Mouse (Mus musculus) intestine, embryonic 14.5 days (tissue): ENCODE data around the gene Slc5a4a. TPM values are rescaled to one million over a fixed set of nuclear protein-coding genes. Genes with fewer than 3 reads are reported as not detected.

Experiments used
- ATAC-seq: fragments of 200-750 bp; cut with Nextera tagmentation; replicated peaks from 2 replicates; pipeline ENCODE4 v1.8.0; 2017; ENCODE audit warnings: low read depth, moderate number of reproducible peaks, moderate TSS enrichment, moderate library complexity; ENCODE audit not compliant: low FRiP score, low TSS enrichment
- DNase-seq: peaks from one replicate; pipeline ENCODE4 v3.0.0-alpha.2; 2018; ENCODE audit warnings: low spot score
- H3K27ac ChIP-seq: fragments of 300-500 bp; sonication (generic); 2 replicates; pipeline ENCODE4 v1.5.1; 2014; ENCODE audit warnings: low read depth, mild to moderate bottlenecking, control low read depth
- H3K27me3 ChIP-seq: fragments of 300-500 bp; sonication (generic); replicated peaks from 2 replicates; pipeline ENCODE4 v1.6.1; 2014; ENCODE audit warnings: low read length, control low read depth; ENCODE audit not compliant: control insufficient read depth, insufficient read depth
- H3K36me3 ChIP-seq: fragments of 300-500 bp; sonication (generic); 2 replicates; pipeline ENCODE4 v1.6.1; 2014; ENCODE audit warnings: low read length, control low read depth; ENCODE audit not compliant: control insufficient read depth, insufficient read depth
- H3K4me1 ChIP-seq: fragments of 300-500 bp; sonication (generic); replicated peaks from 2 replicates; pipeline ENCODE4 v1.6.1; 2014; ENCODE audit warnings: low read length, control low read depth, mixed read lengths; ENCODE audit not compliant: control insufficient read depth, insufficient read depth
- H3K4me2 ChIP-seq: fragments of 300-500 bp; sonication (generic); 2 replicates; pipeline ENCODE4 v1.6.1; 2014; ENCODE audit warnings: low read length
- H3K4me3 ChIP-seq: fragments of 300-500 bp; sonication (generic); 2 replicates; pipeline ENCODE4 v1.5.1; 2014; ENCODE audit warnings: low read depth, low read length, control low read depth, mixed read lengths
- H3K9ac ChIP-seq: fragments of 300-500 bp; sonication (generic); 2 replicates; pipeline ENCODE4 v1.6.1; 2014; ENCODE audit warnings: mild to moderate bottlenecking, low read length
- H3K9me3 ChIP-seq: fragments of 300-500 bp; sonication (generic); 2 replicates; pipeline ENCODE4 v1.6.1; 2016; ENCODE audit warnings: low read length, control low read depth; ENCODE audit not compliant: control insufficient read depth
- WGBS: fragments of 180-500 bp; shearing (Covaris S2); extraction: QIAGEN DNeasy Blood & Tissue Kit; methylation state at CpG from one replicate; pipeline ENCODE4 v1.1.7; 2014; 5-methylcytosine and 5-hydroxymethylcytosine counted together
- polyA plus RNA-seq: library from polyadenylated mRNA; unstranded; fragments of >200 nt; fragmentation: Nextera tagmentation; extraction: Ambion mirVana; gene quantifications from 2 replicates; pipeline ENCODE4 v1.2.1, GENCODE M21; 2014

The Slc5a4a gene
- polyA plus RNA-seq, 1 experiment from 2014 or later, result not detected

- ATAC-seq (no peak), DNase-seq (no peak)
- 85% methylated on average over 7 of the region's 7 CpGs for WGBS
- no peaks in the 10 kb centered on the region for H3K4me1 ChIP-seq
- no peak overlapping the region for H3K4me2 ChIP-seq
- H3K27ac ChIP-seq, result no peak overlapping the region
- no peaks in the 10 kb centered on the region for H3K36me3 ChIP-seq
- no peak overlapping the region for H3K9ac ChIP-seq
- H3K27me3 ChIP-seq, result no peaks in the 10 kb centered on the region
- H3K4me3 ChIP-seq, result no peak overlapping the region
- no peaks in the 10 kb centered on the region for H3K9me3 ChIP-seq
Observed at GRCm38 (mm10) chr10:76155911-76156310, 8.7 kb downstream of the Slc5a4a start.

GRCm38 (mm10) chr10:76157528-76157927 is 10.3 kb downstream of the Slc5a4a start:
- DNase-seq (no peak), ATAC-seq (no peak)
- no peaks in the 10 kb centered on the region for H3K4me1 ChIP-seq
- no peaks in the 10 kb centered on the region for H3K9me3 ChIP-seq
- H3K27ac ChIP-seq, result no peak overlapping the region
- 76% methylated on average over 5 of the region's 5 CpGs for WGBS
- no peak overlapping the region for H3K4me3 ChIP-seq
- no peaks in the 10 kb centered on the region for H3K36me3 ChIP-seq
- no peak overlapping the region for H3K9ac ChIP-seq
- no peak overlapping the region for H3K4me2 ChIP-seq
- H3K27me3 ChIP-seq, result no peaks in the 10 kb centered on the region

- ATAC-seq, result no peak
- no peaks in the 10 kb centered on the region for H3K27me3 ChIP-seq
Observed at GRCm38 (mm10) chr10:76158009-76158408, 10.8 kb downstream of the Slc5a4a start.

GRCm38 (mm10) chr10:76174899-76175298 is 27.6 kb downstream of the Slc5a4a start:
- 56% methylated on average over 2 of the region's 2 CpGs for WGBS
- no peak overlapping the region for H3K9ac ChIP-seq
- ATAC-seq, result no peak
- H3K27me3 ChIP-seq, result no peaks in the 10 kb centered on the region
- H3K36me3 ChIP-seq, result no peaks in the 10 kb centered on the region
- H3K9me3 ChIP-seq, result no peaks in the 10 kb centered on the region
- no peaks in the 10 kb centered on the region for H3K4me1 ChIP-seq
- H3K4me2 ChIP-seq, result no peak overlapping the region
- no peak overlapping the region for H3K4me3 ChIP-seq
- no peak overlapping the region for H3K27ac ChIP-seq
- DNase-seq, result no peak

More at GRCm38 (mm10) chr10:76158009-76158408, 10.8 kb downstream of the Slc5a4a start:
- H3K9me3 ChIP-seq, result no peaks in the 10 kb centered on the region
- no peak overlapping the region for H3K9ac ChIP-seq
- no peaks in the 10 kb centered on the region for H3K4me1 ChIP-seq
- H3K4me3 ChIP-seq, result no peak overlapping the region
- no peaks in the 10 kb centered on the region for H3K36me3 ChIP-seq
- 41% methylated on average over 1 of the region's 1 CpGs for WGBS
- H3K4me2 ChIP-seq, result no peak overlapping the region
- DNase-seq, result no peak
- no peak overlapping the region for H3K27ac ChIP-seq

GRCm38 (mm10) chr10:76185216-76185615 is 38.0 kb downstream of the Slc5a4a start:
- no peaks in the 10 kb centered on the region for H3K27me3 ChIP-seq
- ATAC-seq, result no peak
- DNase-seq, result no peak
- H3K4me2 ChIP-seq, result no peak overlapping the region
- H3K4me1 ChIP-seq, result no peaks in the 10 kb centered on the region
- H3K9me3 ChIP-seq, result no peaks in the 10 kb centered on the region
- H3K27ac ChIP-seq, result no peak overlapping the region
- H3K36me3 ChIP-seq, result no peaks in the 10 kb centered on the region
- WGBS, result 83% methylated on average over 4 of the region's 4 CpGs
- H3K9ac ChIP-seq, result no peak overlapping the region
- no peak overlapping the region for H3K4me3 ChIP-seq

- Histone ChIP-seq H3K27ac (no peak overlapping the region), H3K4me2 (no peak overlapping the region), H3K36me3 (no peaks in the 10 kb centered on the region), H3K4me3 (no peak overlapping the region), H3K9ac (no peak overlapping the region), H3K27me3 (no peaks in the 10 kb centered on the region), H3K4me1 (no peaks in the 10 kb centered on the region), H3K9me3 (no peaks in the 10 kb centered on the region)
- ATAC-seq, result no peak
- WGBS, result 88% methylated on average over 1 of the region's 1 CpGs
- DNase-seq, result no peak
Observed at GRCm38 (mm10) chr10:76188010-76188409, 40.8 kb downstream of the Slc5a4a start.

GRCm38 (mm10) chr10:76201416-76201815 is 54.2 kb downstream of the Slc5a4a start:
- H3K36me3 ChIP-seq, result peaks cover 3% of the 10 kb centered on the region; the same call in 1 of the 2 replicates
- H3K4me2 ChIP-seq, result no peak overlapping the region
- ATAC-seq, result no peak
- no peaks in the 10 kb centered on the region for H3K4me1 ChIP-seq
- no peak overlapping the region for H3K4me3 ChIP-seq
- H3K27ac ChIP-seq, result no peak overlapping the region
- H3K27me3 ChIP-seq, result no peaks in the 10 kb centered on the region
- H3K9me3 ChIP-seq, result no peaks in the 10 kb centered on the region
- WGBS, result 81% methylated on average over 3 of the region's 3 CpGs
- H3K9ac ChIP-seq, result no peak overlapping the region
- no peak for DNase-seq

- 19% methylated on average over 7 of the region's 7 CpGs for WGBS
- Histone ChIP-seq H3K4me1 (no peaks in the 10 kb centered on the region), H3K9me3 (no peaks in the 10 kb centered on the region), H3K4me2 (no peak overlapping the region), H3K9ac (no peak overlapping the region), H3K27me3 (no peaks in the 10 kb centered on the region), H3K27ac (no peak overlapping the region), H3K36me3 (peaks cover 8% of the 10 kb centered on the region), H3K4me3 (no peak overlapping the region)
- peak; percentile 87 for DNase-seq
- ATAC-seq, result no peak
Observed at GRCm38 (mm10) chr10:76201978-76202377, 54.7 kb downstream of the Slc5a4a start.

- 13% methylated on average over 18 of the region's 18 CpGs for WGBS
- Histone ChIP-seq H3K9me3 (no peaks in the 10 kb centered on the region), H3K27ac (no peak overlapping the region), H3K4me3 (peak overlapping the region; percentile 35), H3K4me1 (no peaks in the 10 kb centered on the region), H3K4me2 (peak overlapping the region; percentile 50), H3K9ac (peak overlapping the region; percentile 29), H3K27me3 (no peaks in the 10 kb centered on the region), H3K36me3 (peaks cover 20% of the 10 kb centered on the region)
- 0 out of 2 replicates have a peak, but pooled peaks have one; percentile 36 for ATAC-seq
- peak; percentile 56 for DNase-seq
Observed at GRCm38 (mm10) chr10:76203798-76204283, 56.6 kb downstream of the Slc5a4a start.
